Mouse (Mus musculus): ENCODE measurements at regions not wholly inside any gene's neighbourhood (a gene's known extent, or its start where the extent isn't known, plus 50 kb on each side); places are given as distances from the start of the nearest gene placed in this dataset.

DNA sequence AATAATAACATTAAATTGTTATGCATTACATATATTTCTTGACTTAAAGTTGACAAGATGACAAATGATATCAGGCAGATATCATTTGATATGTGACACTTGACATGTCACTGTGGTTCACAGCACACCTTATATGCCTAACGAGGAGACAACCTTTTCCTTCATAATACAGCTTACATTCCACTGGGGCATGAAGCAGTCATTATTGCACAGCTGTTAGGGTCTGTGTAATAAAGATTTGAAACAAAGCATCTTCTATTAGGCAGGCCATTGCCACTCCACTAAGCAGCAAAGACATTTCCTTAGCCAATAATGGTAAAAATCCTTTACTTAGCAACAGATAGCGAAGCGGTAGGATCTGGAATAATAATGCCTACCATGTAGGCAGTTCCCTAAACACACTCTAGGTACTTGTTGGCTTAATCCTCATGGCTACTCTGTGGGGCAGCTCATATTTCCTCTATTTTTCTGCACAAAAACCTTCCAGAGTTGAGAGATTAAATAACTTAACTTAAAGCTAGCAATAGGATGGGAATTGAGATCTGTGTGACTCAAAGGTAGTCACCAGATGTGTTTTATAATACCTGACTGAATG is 112.0 kb upstream of the Slc35f1 start:
- Histone ChIP-seq H3K36me3 (ENCODE audit: insufficient read depth, low read length) (no peaks in the 10 kb centered on the region), H3K9me3 (ENCODE audit: low read length) (no peaks in the 10 kb centered on the region), H3K4me1 (ENCODE audit: insufficient read depth, low read depth, low read length) (no peaks in the 10 kb centered on the region), H3K4me2 (replicated peaks; ENCODE audit: low read depth, low read length) (no peak overlapping the region), H3K9ac (replicated peaks; ENCODE audit: low read depth) (no peak overlapping the region), H3K27me3 (replicated peaks; ENCODE audit: insufficient read depth, low read length) (no peaks in the 10 kb centered on the region), H3K4me3 (ENCODE audit: low read depth, low read length) (no peak overlapping the region), H3K27ac (ENCODE audit: low read length) (no peak overlapping the region)
- no peak for TF ChIP-seq CTCF (IDR thresholded peaks at IDR 0.05)
- TF ChIP-seq EP300 (IDR thresholded peaks at IDR 0.05), result no peak
- ATAC-seq (no peak), DNase-seq (ENCODE audit: low spot score) (no peak)
- 76% methylated on average over 3 of the region's 3 CpGs for whole genome bisulfite sequencing

DNA sequence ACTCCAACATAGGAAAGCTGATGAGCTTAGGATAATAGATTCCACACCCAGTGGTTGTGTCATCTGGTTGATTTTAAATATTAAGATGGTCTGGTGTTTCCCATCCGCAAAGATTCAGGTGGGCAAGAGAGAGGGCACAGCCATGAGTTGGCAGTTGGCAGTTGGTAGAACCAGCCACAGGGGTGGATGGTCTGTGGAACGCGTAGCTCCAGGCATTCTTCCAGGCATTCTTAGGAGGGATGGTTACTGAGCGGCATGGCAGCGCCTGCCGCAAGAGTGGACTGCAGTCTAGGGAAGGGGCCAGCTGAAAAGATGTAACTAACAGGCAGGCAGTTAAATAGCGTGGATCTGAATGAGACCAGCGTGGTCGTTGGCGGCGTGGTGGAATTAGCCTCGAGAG is 96.6 kb upstream of the Slc35f1 start:
- H3K4me2 ChIP-seq (replicated peaks; ENCODE audit: low read depth, low read length), result no peak overlapping the region
- TF ChIP-seq EP300 (IDR thresholded peaks at IDR 0.05), result no peak
- no peak for TF ChIP-seq CTCF (IDR thresholded peaks at IDR 0.05)
- H3K9me3 ChIP-seq (ENCODE audit: low read length), result no peaks in the 10 kb centered on the region
- no peaks in the 10 kb centered on the region for H3K36me3 ChIP-seq (ENCODE audit: insufficient read depth, low read length)
- no peak for DNase-seq (ENCODE audit: low spot score)
- no peaks in the 10 kb centered on the region for H3K4me1 ChIP-seq (ENCODE audit: insufficient read depth, low read depth, low read length)
- 90% methylated on average over 12 of the region's 12 CpGs for WGBS
- no peak overlapping the region for H3K27ac ChIP-seq (ENCODE audit: low read length)
- no peak for ATAC-seq
- H3K9ac ChIP-seq (replicated peaks; ENCODE audit: low read depth), result no peak overlapping the region
- H3K4me3 ChIP-seq (ENCODE audit: low read depth, low read length), result no peak overlapping the region
- no peaks in the 10 kb centered on the region for H3K27me3 ChIP-seq (replicated peaks; ENCODE audit: insufficient read depth, low read length)
